Mouse (Mus musculus): ENCODE measurements around the gene Efcab6. TPM values are rescaled to one million over a fixed set of nuclear protein-coding genes. Genes with fewer than 3 reads are reported as not detected.
A peak's percentile ranks its signal among the peaks of the same experiment; 100 is the strongest.

Gene Efcab6
- polyA plus RNA-seq, 1 experiment from 2014 or later, result 0.20 TPM

GRCm38 (mm10) chr15:83955948-83956707 is 109.1 kb downstream of the Efcab6 start:
- DNase-seq (ENCODE audit: low spot score) (no peak), ATAC-seq (replicated peaks; ENCODE audit: low FRiP score) (no peak)
- H3K9me3 ChIP-seq (ENCODE audit: control insufficient read depth, low read length), result no peaks in the 10 kb centered on the region
- no peak overlapping the region for H3K4me2 ChIP-seq (ENCODE audit: low read depth, low read length, severe bottlenecking)
- H3K27ac ChIP-seq (ENCODE audit: low read depth, low read length), result no peak overlapping the region
- H3K36me3 ChIP-seq (ENCODE audit: control insufficient read depth, insufficient read depth, low read length), result no peaks in the 10 kb centered on the region
- H3K4me3 ChIP-seq (ENCODE audit: low read depth, low read length), result no peak overlapping the region
- H3K27me3 ChIP-seq (ENCODE audit: control insufficient read depth, insufficient read depth, low read length), result no peaks in the 10 kb centered on the region
- H3K9ac ChIP-seq (ENCODE audit: low read length), result no peak overlapping the region
- 91% methylated on average over 8 of the region's 8 CpGs for WGBS
- no peaks in the 10 kb centered on the region for H3K4me1 ChIP-seq (replicated peaks; ENCODE audit: control insufficient read depth, insufficient read depth, low read length)

GRCm38 (mm10) chr15:83949729-83950491 is 115.3 kb downstream of the Efcab6 start:
- Histone ChIP-seq H3K4me2 (ENCODE audit: low read depth, low read length, severe bottlenecking) (no peak overlapping the region), H3K9ac (ENCODE audit: low read length) (no peak overlapping the region), H3K27me3 (ENCODE audit: control insufficient read depth, insufficient read depth, low read length) (no peaks in the 10 kb centered on the region), H3K36me3 (ENCODE audit: control insufficient read depth, insufficient read depth, low read length) (no peaks in the 10 kb centered on the region), H3K4me1 (replicated peaks; ENCODE audit: control insufficient read depth, insufficient read depth, low read length) (no peaks in the 10 kb centered on the region), H3K27ac (ENCODE audit: low read depth, low read length) (no peak overlapping the region), H3K4me3 (ENCODE audit: low read depth, low read length) (no peak overlapping the region), H3K9me3 (ENCODE audit: control insufficient read depth, low read length) (no peaks in the 10 kb centered on the region)
- ATAC-seq (replicated peaks; ENCODE audit: low FRiP score), result no peak
- no peak for DNase-seq (ENCODE audit: low spot score)
- WGBS, result 65% methylated on average over 16 of the region's 16 CpGs

GRCm38 (mm10) chr15:83939703-83940102 is 125.5 kb downstream of the Efcab6 start:
- Histone ChIP-seq H3K9me3 (ENCODE audit: control insufficient read depth, low read length) (no peaks in the 10 kb centered on the region), H3K4me2 (ENCODE audit: low read depth, low read length, severe bottlenecking) (no peak overlapping the region), H3K9ac (ENCODE audit: low read length) (no peak overlapping the region), H3K4me3 (ENCODE audit: low read depth, low read length) (no peak overlapping the region), H3K27me3 (ENCODE audit: control insufficient read depth, insufficient read depth, low read length) (no peaks in the 10 kb centered on the region), H3K36me3 (ENCODE audit: control insufficient read depth, insufficient read depth, low read length) (no peaks in the 10 kb centered on the region), H3K4me1 (replicated peaks; ENCODE audit: control insufficient read depth, insufficient read depth, low read length) (no peaks in the 10 kb centered on the region), H3K27ac (ENCODE audit: low read depth, low read length) (no peak overlapping the region)
- ATAC-seq (replicated peaks; ENCODE audit: low FRiP score) (no peak), DNase-seq (ENCODE audit: low spot score) (no peak)
- 60% methylated on average over 5 of the region's 5 CpGs for WGBS

- Histone ChIP-seq H3K4me2 (ENCODE audit: low read depth, low read length, severe bottlenecking) (no peak overlapping the region), H3K36me3 (ENCODE audit: control insufficient read depth, insufficient read depth, low read length) (no peaks in the 10 kb centered on the region), H3K4me3 (ENCODE audit: low read depth, low read length) (no peak overlapping the region), H3K27ac (ENCODE audit: low read depth, low read length) (no peak overlapping the region), H3K27me3 (ENCODE audit: control insufficient read depth, insufficient read depth, low read length) (no peaks in the 10 kb centered on the region), H3K4me1 (replicated peaks; ENCODE audit: control insufficient read depth, insufficient read depth, low read length) (no peaks in the 10 kb centered on the region), H3K9ac (ENCODE audit: low read length) (no peak overlapping the region), H3K9me3 (ENCODE audit: control insufficient read depth, low read length) (no peaks in the 10 kb centered on the region)
- WGBS, result 86% methylated on average over 2 of the region's 2 CpGs
- DNase-seq (ENCODE audit: low spot score) (no peak), ATAC-seq (replicated peaks; ENCODE audit: low FRiP score) (no peak)
These were observed 126.7 kb downstream of the Efcab6 start for GRCm38 (mm10) chr15:83938466-83938865.

GRCm38 (mm10) chr15:83936506-83936905 is 128.7 kb downstream of the Efcab6 start:
- H3K27me3 ChIP-seq (ENCODE audit: control insufficient read depth, insufficient read depth, low read length), result no peaks in the 10 kb centered on the region
- H3K4me2 ChIP-seq (ENCODE audit: low read depth, low read length, severe bottlenecking), result no peak overlapping the region
- H3K9me3 ChIP-seq (ENCODE audit: control insufficient read depth, low read length), result no peaks in the 10 kb centered on the region
- H3K27ac ChIP-seq (ENCODE audit: low read depth, low read length), result no peak overlapping the region
- H3K4me3 ChIP-seq (ENCODE audit: low read depth, low read length), result no peak overlapping the region
- no peak overlapping the region for H3K9ac ChIP-seq (ENCODE audit: low read length)
- no peak for DNase-seq (ENCODE audit: low spot score)
- WGBS, result 89% methylated on average over 4 of the region's 4 CpGs
- H3K4me1 ChIP-seq (replicated peaks; ENCODE audit: control insufficient read depth, insufficient read depth, low read length), result no peaks in the 10 kb centered on the region
- H3K36me3 ChIP-seq (ENCODE audit: control insufficient read depth, insufficient read depth, low read length), result no peaks in the 10 kb centered on the region
- ATAC-seq (replicated peaks; ENCODE audit: low FRiP score), result no peak

GRCm38 (mm10) chr15:83934816-83935215 is 130.4 kb downstream of the Efcab6 start:
- H3K27me3 ChIP-seq (ENCODE audit: control insufficient read depth, insufficient read depth, low read length), result no peaks in the 10 kb centered on the region
- ATAC-seq (replicated peaks; ENCODE audit: low FRiP score), result no peak

GRCm38 (mm10) chr15:83925338-83925737 is 139.8 kb downstream of the Efcab6 start:
- H3K4me1 ChIP-seq (replicated peaks; ENCODE audit: control insufficient read depth, insufficient read depth, low read length), result no peaks in the 10 kb centered on the region
- no peaks in the 10 kb centered on the region for H3K9me3 ChIP-seq (ENCODE audit: control insufficient read depth, low read length)
- no peaks in the 10 kb centered on the region for H3K27me3 ChIP-seq (ENCODE audit: control insufficient read depth, insufficient read depth, low read length)
- no peak for ATAC-seq (replicated peaks; ENCODE audit: low FRiP score)
- H3K9ac ChIP-seq (ENCODE audit: low read length), result no peak overlapping the region
- H3K27ac ChIP-seq (ENCODE audit: low read depth, low read length), result no peak overlapping the region
- WGBS, result 67% methylated on average over 3 of the region's 3 CpGs
- no peak for DNase-seq (ENCODE audit: low spot score)
- no peak overlapping the region for H3K4me2 ChIP-seq (ENCODE audit: low read depth, low read length, severe bottlenecking)
- H3K4me3 ChIP-seq (ENCODE audit: low read depth, low read length), result no peak overlapping the region
- no peaks in the 10 kb centered on the region for H3K36me3 ChIP-seq (ENCODE audit: control insufficient read depth, insufficient read depth, low read length)

More at GRCm38 (mm10) chr15:83934816-83935215, 130.4 kb downstream of the Efcab6 start:
- no peak overlapping the region for H3K9ac ChIP-seq (ENCODE audit: low read length)
- H3K4me2 ChIP-seq (ENCODE audit: low read depth, low read length, severe bottlenecking), result no peak overlapping the region
- no peak overlapping the region for H3K27ac ChIP-seq (ENCODE audit: low read depth, low read length)
- H3K9me3 ChIP-seq (ENCODE audit: control insufficient read depth, low read length), result no peaks in the 10 kb centered on the region
- WGBS, result 74% methylated on average over 2 of the region's 2 CpGs
- no peaks in the 10 kb centered on the region for H3K36me3 ChIP-seq (ENCODE audit: control insufficient read depth, insufficient read depth, low read length)
- no peak for DNase-seq (ENCODE audit: low spot score)
- H3K4me1 ChIP-seq (replicated peaks; ENCODE audit: control insufficient read depth, insufficient read depth, low read length), result no peaks in the 10 kb centered on the region
- H3K4me3 ChIP-seq (ENCODE audit: low read depth, low read length), result no peak overlapping the region

GRCm38 (mm10) chr15:83924656-83925055 is 140.5 kb downstream of the Efcab6 start:
- 34% methylated on average over 4 of the region's 4 CpGs for WGBS
- Histone ChIP-seq H3K4me2 (ENCODE audit: low read depth, low read length, severe bottlenecking) (no peak overlapping the region), H3K27ac (ENCODE audit: low read depth, low read length) (no peak overlapping the region), H3K9me3 (ENCODE audit: control insufficient read depth, low read length) (no peaks in the 10 kb centered on the region), H3K4me1 (replicated peaks; ENCODE audit: control insufficient read depth, insufficient read depth, low read length) (no peaks in the 10 kb centered on the region), H3K4me3 (ENCODE audit: low read depth, low read length) (no peak overlapping the region), H3K36me3 (ENCODE audit: control insufficient read depth, insufficient read depth, low read length) (no peaks in the 10 kb centered on the region), H3K9ac (ENCODE audit: low read length) (no peak overlapping the region), H3K27me3 (ENCODE audit: control insufficient read depth, insufficient read depth, low read length) (no peaks in the 10 kb centered on the region)
- DNase-seq (ENCODE audit: low spot score) (peak; percentile 60), ATAC-seq (replicated peaks; ENCODE audit: low FRiP score) (no peak)
